Mouse (Mus musculus): ENCODE results near the gene St6galnac3.

Gene St6galnac3

DNA sequence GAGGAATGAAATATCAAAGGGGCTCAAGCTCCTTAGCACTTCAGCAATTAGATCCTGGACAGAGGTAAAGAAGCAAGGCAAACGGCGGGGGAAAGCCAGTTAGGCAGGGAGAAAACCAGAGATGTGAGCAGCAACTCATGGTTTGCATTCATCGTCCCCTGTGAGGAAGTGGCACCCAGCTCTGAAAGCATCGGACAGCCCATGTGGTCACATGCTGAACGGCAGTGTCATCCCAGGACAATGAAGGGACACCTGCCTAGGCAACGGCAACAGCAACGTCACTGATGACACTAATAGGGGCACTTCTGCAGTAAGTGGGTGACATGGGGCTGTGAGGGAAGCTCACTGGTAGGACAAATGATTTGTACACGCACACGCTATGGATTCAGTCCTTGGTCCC lies 249.1 kb downstream of the St6galnac3 start:
- no peak for DNase-seq (ENCODE audit: low read depth, low spot score)

DNA sequence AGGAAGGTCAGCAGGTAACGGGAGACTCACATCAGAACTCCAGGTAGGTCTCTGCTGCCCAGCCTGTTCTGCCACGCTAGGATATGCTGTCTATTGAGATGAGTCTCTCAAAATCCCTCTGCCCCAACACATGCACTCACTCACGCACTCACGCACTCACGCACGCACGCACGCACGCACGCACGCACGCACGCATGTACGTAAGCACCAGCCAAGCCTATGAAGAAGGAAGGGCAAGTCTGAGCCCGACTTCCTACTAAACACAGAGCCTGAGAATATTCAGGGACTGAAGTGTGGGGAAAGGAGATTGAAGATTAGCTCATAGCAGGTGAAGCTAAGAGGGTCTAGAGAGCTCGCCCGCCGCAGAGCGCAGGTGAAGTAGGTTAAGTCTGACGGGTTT lies 249.5 kb downstream of the St6galnac3 start:
- DNase-seq (ENCODE audit: low read depth, low spot score), result no peak

DNA sequence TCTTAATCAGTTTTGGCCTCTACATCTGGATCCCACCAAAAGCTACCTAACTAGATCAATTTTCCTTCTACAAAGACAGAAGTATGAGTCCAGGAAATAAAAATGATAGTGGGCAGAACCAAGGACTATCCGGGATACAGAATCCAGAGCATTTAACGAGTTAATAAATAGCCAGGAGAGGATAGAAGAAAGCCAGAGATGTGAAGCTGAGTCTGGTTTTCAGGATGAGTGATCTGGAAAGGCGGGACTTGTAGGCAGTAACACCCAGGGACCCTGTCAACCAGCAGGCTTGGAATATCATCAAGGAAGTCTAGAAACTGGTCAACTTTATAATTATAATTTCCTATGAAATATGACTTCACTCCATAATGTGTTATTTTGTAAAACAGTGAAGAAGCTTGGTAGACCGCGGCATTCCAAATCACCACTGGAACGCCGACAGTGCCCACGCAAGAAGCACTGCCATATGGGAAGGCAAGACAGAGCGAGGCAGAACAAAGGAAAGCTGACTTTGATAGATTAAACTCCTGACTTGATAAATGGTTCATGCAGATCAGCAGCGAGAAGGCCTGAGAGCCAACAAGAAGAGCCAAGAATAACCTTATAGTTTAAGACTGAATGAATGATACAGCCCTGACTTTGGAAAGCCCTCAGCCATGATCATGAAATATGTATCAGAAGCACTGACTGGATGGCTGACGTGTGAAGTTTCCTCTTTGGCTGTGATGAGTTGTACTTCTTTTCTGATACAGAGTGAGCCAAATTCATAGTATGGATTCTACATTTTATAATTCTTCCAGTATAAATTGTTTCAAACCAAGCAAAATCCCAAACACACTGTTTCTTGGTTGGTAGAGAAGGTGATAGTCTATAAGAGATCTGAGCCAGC lies 252.1 kb downstream of the St6galnac3 start:
- DNase-seq (ENCODE audit: low read depth, low spot score), result no peak

DNA sequence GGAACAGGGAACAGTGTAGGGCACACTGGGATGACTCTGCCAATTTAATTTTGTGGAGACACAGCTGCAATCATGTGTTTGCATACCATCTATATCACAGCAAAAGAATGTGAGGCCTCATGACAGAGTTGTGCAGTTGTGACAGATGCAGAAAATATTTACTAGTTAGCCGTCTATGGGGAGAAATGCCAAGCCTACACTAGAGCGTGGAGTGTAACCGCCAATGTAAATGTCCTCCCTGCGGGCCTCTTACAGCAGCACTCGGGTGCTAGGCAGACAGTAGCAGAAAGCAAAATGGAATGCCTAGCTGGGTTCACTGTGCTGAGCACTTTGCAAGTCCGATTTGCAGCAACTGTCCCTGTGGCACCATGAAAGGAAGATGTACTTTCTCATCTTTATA lies 261.1 kb downstream of the St6galnac3 start:
- no peak for DNase-seq (ENCODE audit: low read depth, low spot score)

DNA sequence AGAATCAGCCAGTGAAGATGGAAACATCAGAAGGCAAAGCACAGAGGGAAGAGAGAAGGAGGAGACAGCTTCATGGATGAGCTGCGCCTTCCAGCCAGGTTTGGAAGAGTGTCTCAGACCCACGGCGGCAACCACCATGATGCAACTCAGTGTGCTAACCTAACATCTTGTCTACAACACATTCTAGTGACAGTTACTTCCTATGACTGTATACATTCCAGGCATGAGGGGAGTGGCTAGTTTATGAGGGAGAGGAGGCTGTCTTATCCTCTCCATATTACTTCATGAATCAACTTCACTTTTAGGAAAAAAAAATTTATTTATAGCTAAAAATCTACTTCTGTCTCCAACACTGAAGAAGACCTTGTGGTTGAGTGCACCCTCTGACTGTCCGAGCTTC lies 264.8 kb downstream of the St6galnac3 start:
- DNase-seq (ENCODE audit: low read depth, low spot score), result no peak

DNA sequence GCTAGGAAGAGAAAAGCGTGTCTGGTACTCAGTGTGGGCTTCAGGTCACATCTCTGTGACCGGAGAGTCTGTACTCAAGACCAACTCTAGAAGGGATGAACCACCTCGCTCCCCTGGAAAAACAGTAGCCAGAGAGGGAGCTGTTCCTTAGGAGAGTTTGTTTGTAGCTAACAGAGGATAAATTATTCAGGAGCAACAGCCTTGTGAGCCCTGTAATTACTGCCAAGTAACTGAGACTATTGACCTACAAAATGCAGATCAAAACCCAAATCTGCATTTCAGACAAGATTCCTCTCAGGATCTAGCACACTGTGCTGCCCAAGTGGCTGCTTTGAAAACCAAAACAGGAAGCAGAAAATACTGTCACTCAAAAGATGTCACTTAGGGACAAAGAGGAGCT lies 266.4 kb downstream of the St6galnac3 start:
- no peak for DNase-seq (ENCODE audit: low read depth, low spot score)

DNA sequence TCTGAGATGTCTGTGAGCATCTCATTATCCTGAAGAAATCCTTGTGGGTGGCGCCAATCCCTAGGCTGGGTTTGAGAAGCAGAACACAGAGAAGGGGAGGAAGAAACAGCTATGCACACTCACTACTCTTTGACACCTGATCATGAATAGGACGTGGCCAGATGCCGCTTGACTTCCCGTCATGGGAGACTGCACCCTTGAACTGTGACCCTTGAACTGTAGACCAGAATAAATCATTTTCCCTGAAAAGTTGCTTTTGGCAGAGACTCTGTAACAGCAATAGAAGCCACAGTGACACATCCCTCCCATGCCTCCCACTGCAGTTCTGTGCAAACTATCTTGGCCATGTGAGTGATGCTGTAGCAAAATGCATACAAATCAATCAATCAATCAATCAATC lies 267.3 kb downstream of the St6galnac3 start:
- DNase-seq (ENCODE audit: low read depth, low spot score), result no peak

DNA sequence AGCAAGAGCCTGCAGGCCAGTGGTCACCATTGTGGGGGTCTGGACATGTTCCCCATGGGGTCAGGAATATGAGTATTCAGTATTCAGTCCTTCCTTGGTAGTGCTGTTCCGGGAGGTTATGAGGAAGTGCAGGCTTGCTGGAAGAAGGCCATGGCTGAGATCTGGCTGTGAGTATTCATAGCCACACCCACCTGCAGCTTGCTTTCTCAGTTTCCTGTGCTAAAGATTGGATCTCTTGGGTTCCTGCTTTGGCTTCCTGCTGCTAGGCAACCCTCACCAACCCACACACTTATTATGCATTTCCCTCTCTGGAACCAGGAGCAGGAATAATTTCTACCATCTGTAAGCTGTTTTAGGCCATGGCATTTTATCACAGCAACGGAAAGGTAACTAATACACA lies 267.8 kb downstream of the St6galnac3 start:
- no peak for DNase-seq (ENCODE audit: low read depth, low spot score)

DNA sequence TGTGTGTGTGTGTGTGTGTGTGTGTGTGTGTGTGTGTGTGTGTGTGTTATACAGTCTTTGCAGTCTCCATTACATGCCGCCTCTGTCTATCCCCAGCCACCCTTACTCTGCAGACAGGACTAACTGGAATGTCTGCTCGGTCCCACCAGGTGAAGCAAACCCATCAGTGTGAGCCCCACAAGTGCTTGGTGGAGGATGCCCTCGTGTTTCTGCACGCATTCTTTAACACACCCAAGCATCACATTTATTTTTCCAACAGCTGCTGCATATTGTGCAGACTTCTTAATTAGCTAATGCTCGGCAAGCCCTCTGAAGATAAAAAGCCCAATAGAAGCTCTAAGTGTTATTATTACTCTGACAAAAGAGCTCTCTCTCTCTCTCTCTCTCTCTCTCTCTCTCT lies 268.7 kb downstream of the St6galnac3 start:
- no peak for DNase-seq (ENCODE audit: low read depth, low spot score)

DNA sequence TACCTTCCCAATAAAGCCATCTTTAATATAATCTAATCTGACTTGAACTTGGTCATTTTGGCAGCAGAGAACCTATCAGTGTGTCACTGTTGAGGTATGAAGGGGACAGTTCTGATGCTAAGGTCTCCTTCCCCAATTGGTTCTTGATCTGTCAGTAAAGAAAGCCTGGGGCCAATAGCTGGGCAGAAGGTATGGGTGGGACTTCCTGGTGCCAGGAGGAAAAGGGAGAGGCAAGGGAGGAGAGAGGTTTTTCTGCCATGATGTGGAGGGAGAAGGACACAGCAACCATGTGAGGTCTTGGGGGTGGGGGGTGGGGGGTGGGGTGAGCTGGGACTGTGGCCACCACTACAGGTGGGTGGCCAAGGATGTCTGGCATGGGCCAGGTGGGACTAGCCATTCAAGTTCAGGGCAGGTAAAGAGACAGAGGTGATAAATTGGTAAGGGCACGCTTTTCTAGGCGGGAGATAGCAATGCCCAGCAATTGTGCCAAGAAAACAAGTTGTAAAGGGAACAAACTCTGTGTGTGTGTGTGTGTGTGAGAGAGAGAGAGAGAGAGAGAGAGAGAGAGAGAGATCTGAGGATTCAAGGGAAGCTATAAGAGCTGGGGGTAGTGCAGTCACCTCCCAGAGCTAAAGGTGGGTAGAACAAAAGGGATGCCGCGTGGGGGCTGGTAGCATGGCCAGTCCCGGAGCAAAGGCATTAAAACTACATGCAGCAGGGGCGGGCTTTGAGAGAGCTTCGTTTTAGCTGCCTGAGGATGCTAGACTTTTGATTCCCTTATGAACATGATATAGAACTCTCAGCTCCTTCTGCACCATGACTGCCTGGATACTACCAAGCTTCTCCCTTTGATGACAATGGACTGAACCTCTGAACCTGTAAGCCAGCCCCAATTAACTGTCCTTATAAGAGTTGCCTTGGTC lies 271.6 kb downstream of the St6galnac3 start:
- no peak for DNase-seq (ENCODE audit: low read depth, low spot score)

DNA sequence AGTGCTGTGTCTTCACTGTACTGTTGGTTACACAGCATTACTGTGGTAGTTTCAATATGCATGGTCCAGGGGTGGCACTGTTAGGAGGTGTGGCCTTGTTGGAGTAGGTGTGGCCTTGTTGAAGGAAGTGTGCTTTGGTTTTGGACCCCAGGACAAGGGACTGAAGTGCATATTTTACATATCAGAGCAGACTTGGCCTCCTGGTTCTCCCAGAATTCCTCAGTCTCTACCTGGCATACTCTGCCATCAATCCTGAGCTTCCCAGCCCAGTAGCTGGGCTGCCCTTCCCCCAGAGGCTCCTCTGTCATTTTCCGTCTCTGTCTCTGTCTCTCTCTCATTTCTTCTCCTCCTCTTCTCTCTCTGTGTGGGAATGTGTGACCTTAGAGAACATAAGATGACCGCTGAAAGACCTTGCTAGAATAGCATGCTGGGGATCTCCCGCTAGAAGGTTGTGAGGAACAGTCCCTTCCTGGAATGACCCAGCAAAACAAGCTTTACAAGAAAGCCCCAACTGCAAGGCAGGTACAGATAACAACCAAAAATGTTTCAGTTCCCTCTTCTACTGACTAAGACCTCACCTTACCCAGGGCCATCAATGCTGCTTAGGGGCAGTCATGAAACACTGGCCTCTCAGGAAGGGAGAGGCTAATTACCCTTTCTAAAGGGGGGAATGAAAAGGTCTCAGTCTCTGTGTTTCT lies 272.5 kb downstream of the St6galnac3 start:
- no peak for DNase-seq (ENCODE audit: low read depth, low spot score)

DNA sequence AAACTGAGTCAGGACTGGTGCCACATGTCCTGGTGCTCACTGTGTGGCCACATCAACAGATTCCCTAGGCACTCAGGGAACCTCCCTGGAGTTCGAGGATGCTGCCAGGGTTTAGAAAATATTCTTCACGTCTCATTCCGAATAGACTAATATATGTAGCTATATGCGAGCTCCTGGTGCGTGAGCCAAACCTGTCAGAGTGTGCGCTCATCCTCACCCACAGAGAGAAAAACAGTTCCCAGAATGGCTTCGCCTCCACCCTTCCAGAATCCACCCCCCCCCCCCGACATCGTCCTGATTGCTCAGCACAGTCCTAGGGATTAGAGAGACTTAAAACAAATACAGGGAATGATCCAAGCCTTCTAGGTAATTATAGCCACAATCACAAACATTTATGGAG lies 283.6 kb downstream of the St6galnac3 start:
- DNase-seq (ENCODE audit: low read depth, low spot score), result no peak

DNA sequence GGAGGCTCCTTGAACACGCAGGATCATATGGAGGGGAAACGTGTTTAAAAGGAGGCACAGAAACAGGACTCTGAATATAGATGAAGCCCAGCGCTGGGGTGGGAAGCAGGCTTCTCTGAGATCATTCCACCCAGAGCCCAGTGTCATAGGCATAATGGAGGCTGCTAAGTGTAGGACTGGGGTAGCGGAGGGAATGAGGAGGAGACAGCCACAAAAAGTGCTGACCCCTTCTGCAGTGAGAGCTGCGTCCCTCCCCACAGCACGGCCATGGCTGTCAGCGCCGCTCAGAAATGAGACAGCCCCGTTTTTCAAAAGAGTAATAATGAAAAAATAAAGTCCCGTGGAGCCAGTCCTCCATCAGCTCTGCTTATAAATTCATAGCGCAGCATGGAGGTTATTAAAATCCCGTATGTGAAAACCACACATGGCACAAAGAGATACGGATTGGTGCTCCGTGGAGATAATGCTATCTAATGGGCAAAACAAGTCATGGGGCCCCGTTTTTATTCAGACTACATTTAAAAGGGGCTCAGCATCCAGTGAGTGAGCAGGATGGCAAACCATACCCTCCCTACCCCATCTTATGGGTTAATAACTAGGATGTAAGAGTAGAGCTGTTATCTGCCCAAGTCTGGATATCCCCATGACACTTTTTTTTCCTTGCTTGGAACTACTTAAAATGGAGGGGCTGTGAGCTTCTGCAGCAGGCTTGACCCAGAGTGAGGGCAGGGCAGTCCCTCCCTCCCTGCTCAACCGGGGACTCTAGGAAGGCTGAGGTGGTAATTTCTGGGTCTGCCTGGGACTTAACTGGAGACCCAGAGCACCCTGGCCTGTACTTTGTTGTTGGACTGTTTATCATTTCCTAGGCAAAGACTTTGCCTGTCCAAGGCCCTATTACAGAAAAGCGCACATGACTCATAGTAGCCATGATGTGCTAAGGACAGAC lies 288.6 kb downstream of the St6galnac3 start:
- DNase-seq (ENCODE audit: low read depth, low spot score), result no peak

DNA sequence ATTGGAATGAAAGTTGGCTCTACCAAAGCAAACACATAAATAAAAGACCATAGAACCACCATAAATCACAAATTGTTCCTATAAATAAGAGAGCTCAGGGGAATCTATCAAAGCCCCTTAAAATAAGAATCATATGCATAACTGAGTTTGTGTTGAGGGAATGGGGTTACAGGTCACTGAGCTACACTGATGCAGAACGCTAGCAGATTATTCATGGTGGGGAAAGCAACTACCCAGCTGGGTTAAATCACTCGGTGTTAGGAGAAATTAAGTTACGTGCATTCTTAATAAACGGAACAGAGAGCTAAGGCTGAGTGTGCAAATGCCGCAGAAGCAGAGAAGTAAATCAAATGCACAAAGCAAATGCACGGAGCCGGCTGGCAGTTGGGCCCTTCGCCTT lies 292.0 kb downstream of the St6galnac3 start:
- DNase-seq (ENCODE audit: low read depth, low spot score), result no peak

DNA sequence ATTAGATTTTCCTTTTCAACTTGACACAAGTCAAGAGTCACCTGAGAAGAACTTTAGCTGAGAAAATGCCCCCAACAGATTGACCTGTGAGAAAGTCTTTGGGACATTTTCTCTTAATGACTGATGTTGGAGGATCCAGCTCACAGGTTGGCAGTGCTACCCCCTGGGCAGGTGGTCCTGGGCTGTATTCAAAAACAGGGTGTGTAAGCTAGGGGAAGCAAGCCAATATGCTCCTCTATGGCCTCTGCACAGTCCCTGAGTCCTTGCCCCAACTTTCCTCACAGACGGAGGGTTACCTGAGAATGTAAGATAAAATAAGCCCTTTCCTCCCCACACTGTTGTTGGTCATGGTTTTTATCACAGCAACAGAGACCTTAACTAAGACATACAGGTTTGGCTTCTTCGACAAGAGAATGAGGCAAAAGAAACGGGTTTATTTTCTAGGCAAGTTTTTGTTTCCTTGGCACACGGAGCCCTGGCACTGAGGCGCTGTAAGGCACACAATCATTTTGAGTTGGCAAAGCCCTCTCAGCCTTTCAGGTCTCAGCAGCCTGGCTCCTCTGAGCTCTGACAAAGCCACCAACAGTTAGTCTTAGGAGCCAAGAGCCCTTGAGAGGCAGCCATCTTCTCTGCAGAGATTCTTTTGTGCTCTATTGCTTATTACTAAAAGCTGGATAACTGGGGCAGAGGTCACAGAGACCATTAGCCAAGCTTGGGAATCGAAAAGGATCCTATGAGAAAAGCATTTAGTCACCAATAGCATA lies 292.7 kb downstream of the St6galnac3 start:
- no peak for DNase-seq (ENCODE audit: low read depth, low spot score)

DNA sequence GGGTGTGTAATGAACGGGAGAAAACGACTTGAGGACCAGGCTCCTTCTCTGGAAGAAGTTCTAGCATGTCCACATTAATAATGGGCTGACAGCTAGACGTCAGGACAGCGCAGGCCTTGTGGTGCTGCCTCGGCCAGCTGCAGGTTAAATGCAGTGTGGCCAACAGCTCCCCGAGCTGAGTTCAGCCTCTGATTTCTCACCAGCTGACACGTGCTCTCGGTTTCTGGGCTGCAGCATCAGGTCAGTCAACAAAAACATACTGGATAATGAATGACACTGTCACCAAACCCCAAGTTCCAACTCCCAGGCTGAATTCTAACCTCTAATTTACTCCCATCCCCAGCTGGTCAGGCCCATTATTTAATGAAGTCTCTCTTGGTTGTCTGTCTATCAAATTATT lies 295.1 kb downstream of the St6galnac3 start:
- DNase-seq (ENCODE audit: low read depth, low spot score), result no peak

DNA sequence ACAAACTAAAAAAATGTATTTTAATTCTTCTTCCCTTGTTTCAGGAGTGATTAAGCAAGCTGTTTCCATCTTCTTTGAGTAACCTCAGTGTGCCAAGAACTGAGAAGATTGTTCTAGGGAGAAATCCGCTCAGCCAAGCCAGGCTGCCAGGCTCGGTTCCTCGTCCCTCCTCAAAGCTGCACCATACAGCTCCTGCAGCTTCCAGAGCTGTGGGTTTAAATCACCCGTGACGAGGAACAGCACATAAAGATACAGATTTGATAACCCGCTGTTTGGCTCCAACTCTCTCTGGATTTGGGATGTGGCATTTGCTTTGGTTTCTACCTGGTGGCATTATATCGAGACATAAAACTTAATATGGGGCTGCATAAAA lies 303.1 kb downstream of the St6galnac3 start:
- no peak for DNase-seq (ENCODE audit: low read depth, low spot score)

DNA sequence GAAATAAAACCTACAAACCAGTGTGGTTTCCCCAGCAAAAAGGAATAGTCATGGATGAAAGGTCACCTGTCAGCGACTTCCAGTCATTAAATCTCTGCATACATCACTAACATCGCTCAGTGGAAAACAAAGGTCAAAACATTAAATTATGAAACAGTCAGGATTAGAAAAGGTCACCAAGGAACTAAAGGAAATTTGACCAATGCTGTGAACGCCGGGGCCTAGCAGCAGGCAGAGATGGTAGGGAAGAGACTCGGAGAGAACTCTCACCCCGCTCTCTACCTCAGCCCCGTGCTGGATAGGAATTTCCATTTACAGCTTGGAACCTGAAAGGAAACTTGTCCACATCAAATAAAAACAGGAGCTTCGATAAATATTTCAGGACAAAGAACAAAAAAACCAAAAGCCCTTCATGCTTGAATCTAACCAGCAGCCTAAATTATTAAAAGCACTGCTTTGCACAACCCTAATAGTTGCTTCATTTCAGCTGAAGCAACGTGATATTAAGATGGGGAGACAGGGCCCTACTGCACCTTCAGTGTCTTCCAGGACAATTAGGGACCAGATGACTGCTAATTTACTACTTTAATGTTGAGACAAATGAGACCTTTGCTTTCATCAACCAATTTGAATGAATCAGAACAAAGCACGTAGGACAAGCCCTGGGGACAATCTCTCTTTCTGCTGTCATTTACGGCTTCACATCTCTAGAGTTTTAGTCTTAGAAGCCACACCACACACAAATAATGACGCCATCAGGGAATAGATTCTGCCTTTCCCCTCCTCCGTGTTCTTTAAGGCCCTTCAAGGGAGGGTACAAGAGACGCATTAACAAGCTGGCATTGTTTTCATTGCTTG lies 303.7 kb downstream of the St6galnac3 start:
- no peak for DNase-seq (ENCODE audit: low read depth, low spot score)

DNA sequence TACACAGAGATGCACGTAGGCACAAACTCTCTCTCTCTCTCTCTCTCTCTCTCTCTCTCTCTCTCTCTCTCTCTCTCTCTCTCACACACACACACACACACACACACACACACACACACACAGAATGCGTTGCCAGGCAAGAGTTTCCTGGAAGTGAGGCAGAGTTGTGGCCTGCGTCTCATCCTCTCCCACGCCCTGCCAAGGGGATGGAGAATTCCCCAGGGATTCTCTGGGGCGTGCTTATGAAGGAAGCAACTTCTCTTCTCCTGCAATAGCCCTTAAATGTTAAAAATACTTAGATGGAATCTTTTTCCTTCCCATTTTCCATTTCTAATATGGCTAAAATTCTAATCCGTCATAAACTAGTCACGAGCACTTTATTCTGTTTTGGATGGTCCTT lies 305.6 kb downstream of the St6galnac3 start:
- DNase-seq (ENCODE audit: low read depth, low spot score), result no peak

Measured in A20 (cell line).